Mouse (Mus musculus): Measurements from ENCODE around the gene Cpne6. TPM values are rescaled to one million over a fixed set of nuclear protein-coding genes. Genes with fewer than 3 reads are reported as not detected.

The Cpne6 gene
- total and polyA plus RNA-seq, 3 experiments = 0.25 TPM; not detected in 2

DNA sequence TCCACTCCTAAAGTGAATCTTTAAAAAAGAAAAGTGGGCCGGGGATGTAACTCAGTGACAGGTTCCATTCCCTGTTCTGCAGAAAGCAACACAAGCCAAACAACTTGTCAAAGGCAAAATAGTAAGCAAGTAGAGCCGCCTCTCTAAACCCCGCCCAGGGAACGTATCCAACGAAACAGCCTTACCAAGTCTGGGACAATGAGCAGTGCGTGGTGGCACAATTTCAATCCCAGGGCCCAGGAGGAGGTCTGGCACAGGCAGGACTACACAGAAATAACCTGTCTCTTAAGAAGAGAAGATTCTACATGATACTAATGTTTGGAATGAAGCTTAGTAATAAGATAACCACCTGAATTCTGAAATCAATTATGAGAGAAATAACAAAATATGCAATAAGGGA lies 39.9 kb downstream of the Cpne6 start:
- Histone ChIP-seq H3K9ac (ENCODE audit: low read depth, low read length) (no peak overlapping the region), H3K79me2 (replicated peaks; ENCODE audit: control insufficient read depth, insufficient read depth, low read length) (no peaks in the 10 kb centered on the region), H3K27me3 (ENCODE audit: control insufficient read depth, insufficient read depth, low read length) (no peaks in the 10 kb centered on the region), H3K27ac (no peak overlapping the region), H3K4me1 (ENCODE audit: control insufficient read depth, insufficient read depth, low read length) (no peaks in the 10 kb centered on the region; the same call in 1 of the 2 replicates), H3K4me3 (no peak overlapping the region), H3K36me3 (ENCODE audit: control insufficient read depth, insufficient read depth, low read length) (peaks cover 3% of the 10 kb centered on the region; the same call in 1 of the 2 replicates)
- WGBS = 74% methylated on average over 6 of the region's 6 CpGs
- intact Hi-C loops (cut with DNase I) = no loop called here
- TF ChIP-seq CTCF (IDR thresholded peaks at IDR 0.05) (no peak), POLR2A (IDR thresholded peaks at IDR 0.05; ENCODE audit: insufficient read depth, low read depth, low read length) (no peak), EP300 (IDR thresholded peaks at IDR 0.05; ENCODE audit: insufficient read depth, low read depth, low read length) (no peak)
- DNase-seq = no peak

DNA sequence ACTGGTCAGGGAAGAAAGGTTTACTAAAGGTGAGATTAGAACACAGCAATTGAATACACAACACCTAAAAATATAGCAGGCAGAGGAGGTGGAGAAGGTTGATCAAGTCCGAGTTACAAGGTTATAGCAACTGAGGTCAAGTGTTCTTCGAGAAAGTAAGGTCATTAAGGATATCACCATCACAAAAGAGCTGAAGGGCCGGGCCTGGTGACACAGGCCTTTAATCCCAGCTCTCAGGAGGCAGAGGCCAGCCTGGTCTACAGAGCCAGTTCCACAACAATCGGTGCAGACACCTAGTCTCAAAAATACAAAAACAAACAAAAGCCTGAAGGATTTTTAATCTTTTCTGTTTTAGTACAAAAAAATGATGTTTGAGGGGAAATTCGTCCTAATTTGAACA lies 41.1 kb downstream of the Cpne6 start:
- TF ChIP-seq CTCF (IDR thresholded peaks at IDR 0.05) (no peak), EP300 (IDR thresholded peaks at IDR 0.05; ENCODE audit: insufficient read depth, low read depth, low read length) (no peak), POLR2A (IDR thresholded peaks at IDR 0.05; ENCODE audit: insufficient read depth, low read depth, low read length) (no peak)
- intact Hi-C loops (cut with DNase I) = no loop called here
- no peak overlapping the region for H3K27ac ChIP-seq
- no peaks in the 10 kb centered on the region; the same call in 1 of the 2 replicates for H3K4me1 ChIP-seq (ENCODE audit: control insufficient read depth, insufficient read depth, low read length)
- H3K27me3 ChIP-seq (ENCODE audit: control insufficient read depth, insufficient read depth, low read length) = no peaks in the 10 kb centered on the region
- no peaks in the 10 kb centered on the region for H3K79me2 ChIP-seq (replicated peaks; ENCODE audit: control insufficient read depth, insufficient read depth, low read length)
- 78% methylated on average over 5 of the region's 5 CpGs for WGBS
- peaks cover 3% of the 10 kb centered on the region; the same call in 1 of the 2 replicates for H3K36me3 ChIP-seq (ENCODE audit: control insufficient read depth, insufficient read depth, low read length)
- no peak overlapping the region for H3K9ac ChIP-seq (ENCODE audit: low read depth, low read length)
- no peak overlapping the region for H3K4me3 ChIP-seq
- DNase-seq = no peak

DNA sequence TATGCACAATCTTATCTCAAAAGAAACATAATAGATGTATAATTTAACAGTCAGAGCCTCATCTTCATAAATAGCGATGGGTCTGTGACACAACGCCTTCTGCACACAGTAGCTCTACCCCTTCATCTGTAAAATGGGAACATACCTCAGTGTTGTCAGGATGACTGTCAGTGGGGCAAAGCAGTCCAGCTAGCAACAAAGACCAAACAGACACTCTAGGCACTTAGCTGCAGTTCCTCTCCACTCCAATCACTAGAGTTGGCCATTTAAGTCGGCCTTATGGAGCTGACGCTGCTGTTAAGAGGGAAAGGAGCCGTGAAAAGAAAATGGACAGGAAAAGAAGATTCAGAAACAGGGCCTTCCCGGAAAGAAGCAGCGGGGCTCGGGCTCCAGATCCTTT lies 41.5 kb downstream of the Cpne6 start:
- H3K79me2 ChIP-seq (replicated peaks; ENCODE audit: control insufficient read depth, insufficient read depth, low read length) = no peaks in the 10 kb centered on the region
- H3K4me1 ChIP-seq (ENCODE audit: control insufficient read depth, insufficient read depth, low read length) = no peaks in the 10 kb centered on the region; the same call in none of the 2 replicates
- TF ChIP-seq EP300 (IDR thresholded peaks at IDR 0.05; ENCODE audit: insufficient read depth, low read depth, low read length) (no peak), CTCF (IDR thresholded peaks at IDR 0.05) (no peak), POLR2A (IDR thresholded peaks at IDR 0.05; ENCODE audit: insufficient read depth, low read depth, low read length) (no peak)
- WGBS = 91% methylated on average over 8 of the region's 8 CpGs
- intact Hi-C loops (cut with DNase I) = no loop called here
- no peaks in the 10 kb centered on the region for H3K27me3 ChIP-seq (ENCODE audit: control insufficient read depth, insufficient read depth, low read length)
- no peak overlapping the region for H3K4me3 ChIP-seq
- H3K9ac ChIP-seq (ENCODE audit: low read depth, low read length) = no peak overlapping the region
- H3K36me3 ChIP-seq (ENCODE audit: control insufficient read depth, insufficient read depth, low read length) = peaks cover 3% of the 10 kb centered on the region; the same call in 1 of the 2 replicates
- DNase-seq = no peak
- H3K27ac ChIP-seq = no peak overlapping the region

DNA sequence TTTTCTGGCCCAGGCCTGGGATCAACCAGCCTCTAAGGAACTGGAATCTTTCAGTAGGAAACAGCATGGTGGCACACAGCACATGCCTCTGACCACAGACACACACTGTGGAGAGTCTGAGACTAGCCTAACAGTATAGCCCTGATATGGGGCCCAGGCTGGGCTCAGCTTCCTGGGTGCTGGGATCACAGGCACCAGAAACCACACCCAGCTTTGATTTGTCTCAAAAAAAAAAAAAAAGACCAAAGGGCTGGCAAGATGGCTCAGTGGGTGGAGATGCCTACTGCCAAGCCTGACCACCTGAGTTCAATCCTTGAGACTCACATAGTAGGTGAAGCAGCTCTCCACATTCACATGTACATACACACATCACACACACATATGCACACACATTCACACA lies 44.4 kb downstream of the Cpne6 start:
- intact Hi-C loops (cut with DNase I) = no loop called here
- H3K79me2 ChIP-seq (replicated peaks; ENCODE audit: control insufficient read depth, insufficient read depth, low read length) = no peaks in the 10 kb centered on the region
- DNase-seq = no peak
- H3K27me3 ChIP-seq (ENCODE audit: control insufficient read depth, insufficient read depth, low read length) = no peaks in the 10 kb centered on the region
- no peaks in the 10 kb centered on the region; the same call in 1 of the 2 replicates for H3K4me1 ChIP-seq (ENCODE audit: control insufficient read depth, insufficient read depth, low read length)
- H3K36me3 ChIP-seq (ENCODE audit: control insufficient read depth, insufficient read depth, low read length) = no peaks in the 10 kb centered on the region
- no peak overlapping the region for H3K4me3 ChIP-seq
- H3K9ac ChIP-seq (ENCODE audit: low read depth, low read length) = no peak overlapping the region
- no peak for TF ChIP-seq POLR2A (IDR thresholded peaks at IDR 0.05; ENCODE audit: insufficient read depth, low read depth, low read length)
- no peak for TF ChIP-seq EP300 (IDR thresholded peaks at IDR 0.05; ENCODE audit: insufficient read depth, low read depth, low read length)
- TF ChIP-seq CTCF (IDR thresholded peaks at IDR 0.05) = no peak
- H3K27ac ChIP-seq = no peak overlapping the region

DNA sequence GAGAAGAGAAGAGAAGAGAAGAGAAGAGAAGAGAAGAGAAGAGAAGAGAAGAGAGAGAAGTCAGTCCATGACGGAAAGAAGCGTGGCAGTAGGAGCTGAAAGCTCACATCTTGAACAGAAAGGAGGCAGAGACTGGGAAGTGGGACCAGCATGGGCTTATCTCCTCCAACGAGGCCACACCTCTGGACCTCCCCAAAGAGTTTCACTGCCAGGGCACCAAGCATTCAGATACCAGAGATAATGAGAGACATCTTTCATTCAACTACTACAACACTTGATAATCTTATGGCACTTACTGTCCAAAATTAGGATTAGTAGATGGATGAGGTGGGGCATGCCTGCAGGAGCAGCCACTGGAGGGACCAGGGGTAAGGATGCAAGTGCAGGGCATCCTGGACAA lies 45.5 kb downstream of the Cpne6 start:
- intact Hi-C loops (cut with DNase I) = no loop called here
- H3K27ac ChIP-seq = no peak overlapping the region
- H3K9ac ChIP-seq (ENCODE audit: low read depth, low read length) = no peak overlapping the region
- H3K79me2 ChIP-seq (replicated peaks; ENCODE audit: control insufficient read depth, insufficient read depth, low read length) = no peaks in the 10 kb centered on the region
- H3K4me1 ChIP-seq (ENCODE audit: control insufficient read depth, insufficient read depth, low read length) = no peaks in the 10 kb centered on the region; the same call in 1 of the 2 replicates
- no peaks in the 10 kb centered on the region for H3K27me3 ChIP-seq (ENCODE audit: control insufficient read depth, insufficient read depth, low read length)
- no peaks in the 10 kb centered on the region for H3K36me3 ChIP-seq (ENCODE audit: control insufficient read depth, insufficient read depth, low read length)
- no peak for DNase-seq
- no peak overlapping the region for H3K4me3 ChIP-seq
- 70% methylated on average over 3 of the region's 3 CpGs for WGBS
- TF ChIP-seq POLR2A (IDR thresholded peaks at IDR 0.05; ENCODE audit: insufficient read depth, low read depth, low read length) = no peak
- TF ChIP-seq EP300 (IDR thresholded peaks at IDR 0.05; ENCODE audit: insufficient read depth, low read depth, low read length) = no peak
- no peak for TF ChIP-seq CTCF (IDR thresholded peaks at IDR 0.05)

DNA sequence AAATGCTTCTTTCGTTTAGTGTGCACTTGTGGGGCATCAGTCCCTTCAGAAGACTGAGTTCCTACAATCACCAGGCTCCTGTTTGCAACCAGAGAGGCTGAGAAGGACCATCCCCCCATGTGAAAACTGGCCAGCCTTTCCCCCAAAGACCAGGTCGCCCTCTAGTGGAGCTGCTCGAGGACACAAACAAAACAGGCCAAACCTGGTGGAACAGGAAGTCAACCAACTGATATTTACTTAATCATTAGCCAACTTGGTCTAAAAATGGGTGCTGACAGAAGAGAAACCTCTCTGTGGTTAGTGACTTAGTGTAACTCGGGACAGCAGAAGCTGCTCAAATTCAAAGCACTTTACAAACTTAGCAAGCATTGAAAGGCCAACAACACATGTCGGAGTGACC lies 46.8 kb downstream of the Cpne6 start:
- intact Hi-C loops (cut with DNase I) = loop anchor here (1.0 kb wide), 1 partner anchor 60 kb away; no protein-coding TSS in a partner anchor
- no peaks in the 10 kb centered on the region for H3K27me3 ChIP-seq (ENCODE audit: control insufficient read depth, insufficient read depth, low read length)
- H3K27ac ChIP-seq = peak overlapping the region; percentile 68
- H3K36me3 ChIP-seq (ENCODE audit: control insufficient read depth, insufficient read depth, low read length) = no peaks in the 10 kb centered on the region
- peaks cover 3% of the 10 kb centered on the region for H3K4me1 ChIP-seq (ENCODE audit: control insufficient read depth, insufficient read depth, low read length)
- DNase-seq = peak; percentile 79 to 82
- no peak for TF ChIP-seq POLR2A (IDR thresholded peaks at IDR 0.05; ENCODE audit: insufficient read depth, low read depth, low read length)
- no peak; the same call in none of the 2 replicates for TF ChIP-seq CTCF (IDR thresholded peaks at IDR 0.05)
- TF ChIP-seq EP300 (IDR thresholded peaks at IDR 0.05; ENCODE audit: insufficient read depth, low read depth, low read length) = peak; percentile 66; the same call in 1 of the 2 replicates
- 17% methylated on average over 5 of the region's 5 CpGs for WGBS
- H3K4me3 ChIP-seq = no peak overlapping the region
- no peaks in the 10 kb centered on the region for H3K79me2 ChIP-seq (replicated peaks; ENCODE audit: control insufficient read depth, insufficient read depth, low read length)
- H3K9ac ChIP-seq (ENCODE audit: low read depth, low read length) = no peak overlapping the region
